Mouse (Mus musculus) erythroblast, adult 5-6 weeks (primary cell): ENCODE data around the gene Mat2a. TPM values are rescaled to one million over a fixed set of nuclear protein-coding genes. Genes with fewer than 3 reads are reported as not detected.

Source experiments
- ATAC-seq: replicated peaks from 2 replicates; pipeline ENCODE4 v1.8.0; 2016; ENCODE audit warnings: moderate number of reproducible peaks, mild to moderate bottlenecking, moderate TSS enrichment, inconsistent platforms; ENCODE audit not compliant: poor library complexity, low FRiP score, severe bottlenecking
- total RNA-seq, 2 experiments: library from RNA; stranded (forward) in 1 of 2; stranded (reverse) in 1 of 2; fragments of 150-400 nt in 1 of 2; fragments of 200-764, 138-1000 nt in 1 of 2; gene quantifications; 2 replicates each; pipeline versions ENCODE4 v1.2.3 to v1.2.4; 2015 to 2017; ENCODE audit warnings: low replicate concordance in 2 of 2

Mat2a gene
- total RNA-seq, 2 experiments from 2014 or later: 44.9 to 77.8 TPM

- no peak for ATAC-seq
These were observed 51.5 kb downstream of the Mat2a start for GRCm38 (mm10) chr6:72387816-72388215.

- ATAC-seq: no peak
These were observed 52.8 kb downstream of the Mat2a start for GRCm38 (mm10) chr6:72386561-72386960.

GRCm38 (mm10) chr6:72385258-72385657, 54.1 kb downstream of the Mat2a start:
- no peak for ATAC-seq

- peak; percentile 66 for ATAC-seq
These were observed 55.4 kb downstream of the Mat2a start for GRCm38 (mm10) chr6:72383952-72384351.

GRCm38 (mm10) chr6:72383142-72383820, 56.1 kb downstream of the Mat2a start:
- ATAC-seq: no peak

Other genes starting within 250 kb of the Mat2a start
- gene Atoh8, start 204.0 kb downstream of the Mat2a start, total RNA-seq (2015; ENCODE audit: low replicate concordance): not detected in 2 replicates
- gene Atoh8, start 204.0 kb downstream of the Mat2a start, total RNA-seq (2017; ENCODE audit: low replicate concordance): not detected in 2 replicates
- gene Sftpb, start 134.9 kb downstream of the Mat2a start, total RNA-seq (2015; ENCODE audit: low replicate concordance): not detected in 2 replicates
- gene Sftpb, start 134.9 kb downstream of the Mat2a start, total RNA-seq (2017; ENCODE audit: low replicate concordance): 1.6 TPM in 1 of 2 replicates, not detected in the other
- 25.4 and 28.0 TPM in 2 replicates for gene Usp39, start 94.4 kb downstream of the Mat2a start, total RNA-seq (2015; ENCODE audit: low replicate concordance)
- gene Usp39, start 94.4 kb downstream of the Mat2a start, total RNA-seq (2017; ENCODE audit: low replicate concordance): 27.8 and 34.2 TPM in 2 replicates
- 9.2 and 11.5 TPM in 2 replicates for gene 0610030E20Rik, start 92.2 kb downstream of the Mat2a start, total RNA-seq (2015; ENCODE audit: low replicate concordance)
- gene 0610030E20Rik, start 92.2 kb downstream of the Mat2a start, total RNA-seq (2017; ENCODE audit: low replicate concordance): 8.8 and 15.0 TPM in 2 replicates
- 1.5 TPM in 1 of 2 replicates, not detected in the other for gene Tmem150a, start 84.1 kb downstream of the Mat2a start, total RNA-seq (2015; ENCODE audit: low replicate concordance)
- gene Tmem150a, start 84.1 kb downstream of the Mat2a start, total RNA-seq (2017; ENCODE audit: low replicate concordance): 1.4 TPM in 1 of 2 replicates, not detected in the other
- gene Rnf181, start 72.6 kb downstream of the Mat2a start, total RNA-seq (2015; ENCODE audit: low replicate concordance): 37.1 and 51.6 TPM in 2 replicates
- 44.0 and 47.3 TPM in 2 replicates for gene Rnf181, start 72.6 kb downstream of the Mat2a start, total RNA-seq (2017; ENCODE audit: low replicate concordance)
- 55.7 and 57.1 TPM in 2 replicates for gene Vamp5, start 59.1 kb downstream of the Mat2a start, total RNA-seq (2015; ENCODE audit: low replicate concordance)
- gene Vamp5, start 59.1 kb downstream of the Mat2a start, total RNA-seq (2017; ENCODE audit: low replicate concordance): 9.5 and 21.2 TPM in 2 replicates
- gene Vamp8, start 48.9 kb downstream of the Mat2a start, total RNA-seq (2015; ENCODE audit: low replicate concordance): 68.5 and 70.1 TPM in 2 replicates
- 91.4 and 102 TPM in 2 replicates for gene Vamp8, start 48.9 kb downstream of the Mat2a start, total RNA-seq (2017; ENCODE audit: low replicate concordance)
- gene Ggcx, start 25.2 kb downstream of the Mat2a start, total RNA-seq (2015; ENCODE audit: low replicate concordance): 1.3 and 5.0 TPM in 2 replicates
- gene Ggcx, start 25.2 kb downstream of the Mat2a start, total RNA-seq (2017; ENCODE audit: low replicate concordance): 0.85 and 2.1 TPM in 2 replicates
- not detected in 2 replicates for gene Sh2d6, start 82.1 kb upstream of the Mat2a start, total RNA-seq (2015; ENCODE audit: low replicate concordance)
- gene Sh2d6, start 82.1 kb upstream of the Mat2a start, total RNA-seq (2017; ENCODE audit: low replicate concordance): not detected in 2 replicates
- gene Capg, start 104.8 kb upstream of the Mat2a start, total RNA-seq (2015; ENCODE audit: low replicate concordance): 10.2 and 21.1 TPM in 2 replicates
- gene Capg, start 104.8 kb upstream of the Mat2a start, total RNA-seq (2017; ENCODE audit: low replicate concordance): 22.2 and 29.0 TPM in 2 replicates
- gene Elmod3, start 158.9 kb upstream of the Mat2a start, total RNA-seq (2015; ENCODE audit: low replicate concordance): 2.1 and 5.6 TPM in 2 replicates
- 0.85 and 6.0 TPM in 2 replicates for gene Elmod3, start 158.9 kb upstream of the Mat2a start, total RNA-seq (2017; ENCODE audit: low replicate concordance)
- gene Retsat, start 158.9 kb upstream of the Mat2a start, total RNA-seq (2015; ENCODE audit: low replicate concordance): 1.7 and 4.0 TPM in 2 replicates
- gene Retsat, start 158.9 kb upstream of the Mat2a start, total RNA-seq (2017; ENCODE audit: low replicate concordance): 3.5 and 3.8 TPM in 2 replicates
- gene Tgoln1, start 177.4 kb upstream of the Mat2a start, total RNA-seq (2015; ENCODE audit: low replicate concordance): 17.9 and 24.9 TPM in 2 replicates
- 19.8 and 20.2 TPM in 2 replicates for gene Tgoln1, start 177.4 kb upstream of the Mat2a start, total RNA-seq (2017; ENCODE audit: low replicate concordance)